Mouse (Mus musculus) stomach, embryonic 16.5 days (tissue): ENCODE data around the gene Six2. TPM values are rescaled to one million over a fixed set of nuclear protein-coding genes. Genes with fewer than 3 reads are reported as not detected.

Experiments
- ATAC-seq: fragments of 200-750 bp; cut with Nextera tagmentation; 2 replicates; pipeline ENCODE4 v1.8.0; 2017; ENCODE audit warnings: moderate number of reproducible peaks, moderate TSS enrichment; ENCODE audit not compliant: insufficient read depth, low FRiP score
- H3K27ac ChIP-seq: fragments of 300-500 bp; sonication (generic); 2 replicates; pipeline ENCODE4 v1.5.1; 2014; ENCODE audit warnings: low read length
- H3K27me3 ChIP-seq: fragments of 300-500 bp; sonication (generic); 2 replicates; pipeline ENCODE4 v1.6.1; 2014; ENCODE audit warnings: low read length, control low read depth, mixed read lengths; ENCODE audit not compliant: control insufficient read depth, insufficient read depth
- H3K36me3 ChIP-seq: fragments of 300-500 bp; sonication (generic); 2 replicates; pipeline ENCODE4 v1.6.1; 2014; ENCODE audit warnings: low read length; ENCODE audit not compliant: control insufficient read depth, insufficient read depth
- H3K4me1 ChIP-seq: fragments of 300-500 bp; sonication (generic); 2 replicates; pipeline ENCODE4 v1.6.1; 2014; ENCODE audit warnings: low read length, control low read depth, mixed read lengths; ENCODE audit not compliant: control insufficient read depth, insufficient read depth
- H3K4me2 ChIP-seq: fragments of 300-500 bp; sonication (generic); 2 replicates; pipeline ENCODE4 v1.6.1; 2014; ENCODE audit warnings: low read depth, low read length, mixed read lengths
- H3K4me3 ChIP-seq: fragments of 300-500 bp; sonication (generic); replicated peaks from 2 replicates; pipeline ENCODE4 v1.5.1; 2014; ENCODE audit warnings: mild to moderate bottlenecking, low read length
- H3K9ac ChIP-seq: fragments of 300-500 bp; sonication (generic); 2 replicates; pipeline ENCODE4 v1.6.1; 2014; ENCODE audit warnings: low read length
- H3K9me3 ChIP-seq: fragments of 300-500 bp; sonication (generic); replicated peaks from 2 replicates; pipeline ENCODE4 v1.6.1; 2016; ENCODE audit warnings: low read length, control low read depth; ENCODE audit not compliant: control insufficient read depth
- WGBS: fragments of 180-500 bp; shearing (Covaris S2); extraction: QIAGEN DNeasy Blood & Tissue Kit; methylation state at CpG from one replicate; pipeline ENCODE4 v1.1.7; 2014; 5-methylcytosine and 5-hydroxymethylcytosine counted together
- polyA plus RNA-seq: library from polyadenylated mRNA; unstranded; fragments of >200 nt; fragmentation: Nextera tagmentation; extraction: Ambion mirVana; gene quantifications from 2 replicates; pipeline ENCODE4 v1.2.1, GENCODE M21; 2015

The Six2 gene
- 2.6 and 3.4 TPM in 2 replicates for polyA plus RNA-seq

DNA sequence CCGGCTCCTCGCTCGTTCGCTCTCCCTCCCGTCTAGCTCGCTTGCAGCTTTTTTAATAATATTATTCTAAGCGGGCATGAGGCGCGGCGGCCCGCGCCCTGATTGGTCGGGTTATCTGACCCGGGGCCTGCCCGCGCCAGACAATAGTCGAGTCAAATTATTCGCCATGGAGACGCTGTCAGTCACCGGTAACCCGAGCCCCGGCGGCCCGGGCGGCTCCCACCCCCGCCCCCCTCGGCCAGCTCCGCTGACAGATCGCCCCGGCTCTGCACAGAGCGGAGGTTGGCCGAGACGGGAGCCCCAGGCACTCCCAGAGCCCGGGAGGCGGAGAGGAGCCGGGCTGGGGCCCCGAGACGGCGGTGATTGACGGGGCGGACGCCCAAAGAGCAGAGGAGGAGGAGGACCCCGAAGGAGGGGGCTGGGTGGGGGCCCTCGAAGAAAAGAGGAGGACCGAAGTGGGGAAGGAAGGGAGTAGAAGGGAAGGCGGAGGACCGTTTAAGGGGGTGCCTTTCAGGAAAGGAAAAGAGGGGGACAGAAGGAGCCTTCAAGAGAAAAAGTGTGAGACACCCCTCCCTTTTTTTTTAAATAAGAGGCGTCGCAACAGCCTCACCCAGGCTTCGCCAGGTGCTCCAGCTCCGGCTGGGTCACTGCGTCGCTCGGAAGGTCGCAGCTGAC lies at the start of gene Six2:
Six2 (minus strand) TSS at position 39 of the 675 bp plus-strand sequence.
- Histone ChIP-seq H3K27ac (peak within 1 kb of the TSS; percentile 91), H3K4me3 (peak within 1 kb of the TSS; percentile 58), H3K4me2 (peak within 1 kb of the TSS; percentile 80), H3K36me3 (no peaks in the 10 kb centered on the region), H3K27me3 (peaks cover 85% of the 10 kb centered on the region), H3K9me3 (no peaks in the 10 kb centered on the region), H3K4me1 (peaks cover 12% of the 10 kb centered on the region), H3K9ac (peak within 1 kb of the TSS; percentile 69)
- WGBS = under 1% methylated on average over 55 of the region's 55 CpGs
- peak; percentile 91 for ATAC-seq

DNA sequence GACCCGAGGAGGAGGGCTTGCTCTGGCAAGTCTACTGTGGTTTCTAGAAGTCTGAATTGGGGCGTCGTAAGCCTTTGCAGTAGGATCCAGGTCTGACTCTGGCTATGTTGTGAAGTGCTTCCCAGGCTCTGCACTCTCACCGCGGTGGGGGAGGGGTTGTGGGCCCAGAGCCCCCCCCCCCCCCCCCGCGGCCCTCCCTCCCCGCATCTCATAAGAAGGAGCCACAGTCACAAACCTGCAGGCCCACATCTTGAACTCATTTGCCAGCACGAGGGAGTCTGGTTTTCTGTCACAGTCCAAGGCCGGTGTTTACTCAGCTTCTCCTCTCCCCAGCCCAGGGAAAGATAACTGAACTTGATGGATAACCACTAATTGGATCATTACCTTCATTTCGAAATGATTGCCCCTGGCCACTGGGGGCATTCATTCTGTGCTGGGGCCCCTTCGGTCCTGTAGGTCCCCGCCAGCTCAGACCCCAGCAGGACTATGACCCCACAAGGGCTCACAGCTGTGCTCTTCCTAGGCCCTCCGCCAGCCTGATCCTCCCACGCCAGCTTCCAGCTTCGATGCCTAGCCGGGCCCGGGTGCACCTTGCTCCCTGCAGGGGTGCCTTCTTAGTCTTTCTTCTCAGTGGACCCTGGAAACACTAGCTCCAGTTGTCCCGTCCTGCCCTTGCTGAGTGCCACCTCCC lies 49.2 kb upstream of the Six2 start:
- Histone ChIP-seq H3K9ac (no peak overlapping the region), H3K27me3 (no peaks in the 10 kb centered on the region), H3K9me3 (no peaks in the 10 kb centered on the region), H3K4me1 (no peaks in the 10 kb centered on the region), H3K27ac (no peak overlapping the region), H3K4me2 (no peak overlapping the region), H3K4me3 (no peak overlapping the region), H3K36me3 (no peaks in the 10 kb centered on the region)
- ATAC-seq = no peak
- 31% methylated on average over 18 of the region's 19 CpGs for WGBS

DNA sequence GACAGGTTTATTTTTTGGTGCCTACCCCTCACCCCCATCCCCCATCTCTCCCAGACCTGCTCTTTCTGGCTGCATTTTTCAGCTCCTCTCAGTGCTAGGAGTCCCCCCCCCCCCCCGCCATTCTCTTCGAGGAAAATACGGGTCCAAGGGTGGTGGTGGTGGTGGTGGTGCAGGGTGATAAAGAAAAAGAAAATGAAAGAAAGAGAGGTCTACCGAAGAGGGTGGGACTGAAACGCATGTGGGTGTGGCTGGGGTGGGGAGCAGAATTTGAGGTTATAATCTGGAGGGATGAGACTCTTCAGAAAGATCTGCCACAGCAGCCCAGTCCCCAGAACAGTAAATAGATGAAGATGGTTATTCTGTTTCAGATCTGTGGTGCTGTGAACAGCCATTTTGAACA lies 43.3 kb upstream of the Six2 start:
- Histone ChIP-seq H3K4me2 (no peak overlapping the region), H3K27ac (no peak overlapping the region)
- 80% methylated on average over 5 of the region's 5 CpGs for WGBS

DNA sequence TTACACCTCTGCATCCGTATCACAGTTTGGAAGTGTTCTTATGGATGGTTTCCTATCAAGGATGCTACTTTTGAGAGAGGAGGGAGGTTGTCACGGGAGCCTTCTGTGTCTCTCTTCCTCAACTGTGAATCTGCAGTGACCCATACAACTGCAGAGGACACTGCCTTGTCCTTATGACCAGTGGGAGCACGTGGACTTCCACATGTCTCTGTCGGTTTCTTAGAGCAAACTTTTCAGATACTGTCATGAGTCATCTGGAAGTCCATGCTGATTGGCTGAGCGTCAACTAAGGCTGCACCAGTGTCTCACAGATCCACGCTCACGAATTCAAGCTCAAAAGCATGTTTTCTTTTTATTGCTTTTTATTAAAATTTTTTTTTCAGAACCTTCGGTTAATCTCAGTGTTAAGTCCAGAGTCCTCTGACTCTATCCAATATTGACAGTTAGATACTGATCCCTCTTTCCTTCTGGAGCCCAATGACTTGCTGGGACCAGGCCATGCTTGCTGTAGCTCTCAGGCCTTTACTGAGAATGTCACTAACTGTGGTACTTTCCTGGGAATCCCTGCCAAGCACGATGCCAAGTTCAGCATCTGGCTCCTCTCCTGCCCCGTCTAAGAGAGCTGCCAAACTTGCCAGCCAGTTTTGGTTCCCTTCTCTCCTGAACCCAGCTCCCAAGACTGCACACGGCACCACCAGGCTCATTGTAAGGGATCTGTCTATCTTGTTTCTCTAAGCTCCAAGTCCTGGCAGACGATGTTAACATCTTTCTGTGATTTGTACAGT lies 42.3 kb upstream of the Six2 start:
- no peak for ATAC-seq
- Histone ChIP-seq H3K36me3 (no peaks in the 10 kb centered on the region), H3K9me3 (no peaks in the 10 kb centered on the region), H3K27ac (no peak overlapping the region), H3K4me3 (no peak overlapping the region), H3K4me1 (no peaks in the 10 kb centered on the region), H3K9ac (no peak overlapping the region), H3K27me3 (no peaks in the 10 kb centered on the region), H3K4me2 (no peak overlapping the region)
- WGBS = 80% methylated on average over 12 of the region's 12 CpGs

More for the DNA sequence above, 43.3 kb upstream of the Six2 start:
- Histone ChIP-seq H3K9me3 (no peaks in the 10 kb centered on the region), H3K36me3 (no peaks in the 10 kb centered on the region), H3K4me1 (no peaks in the 10 kb centered on the region), H3K27me3 (no peaks in the 10 kb centered on the region), H3K4me3 (no peak overlapping the region), H3K9ac (no peak overlapping the region)
- ATAC-seq = no peak

DNA sequence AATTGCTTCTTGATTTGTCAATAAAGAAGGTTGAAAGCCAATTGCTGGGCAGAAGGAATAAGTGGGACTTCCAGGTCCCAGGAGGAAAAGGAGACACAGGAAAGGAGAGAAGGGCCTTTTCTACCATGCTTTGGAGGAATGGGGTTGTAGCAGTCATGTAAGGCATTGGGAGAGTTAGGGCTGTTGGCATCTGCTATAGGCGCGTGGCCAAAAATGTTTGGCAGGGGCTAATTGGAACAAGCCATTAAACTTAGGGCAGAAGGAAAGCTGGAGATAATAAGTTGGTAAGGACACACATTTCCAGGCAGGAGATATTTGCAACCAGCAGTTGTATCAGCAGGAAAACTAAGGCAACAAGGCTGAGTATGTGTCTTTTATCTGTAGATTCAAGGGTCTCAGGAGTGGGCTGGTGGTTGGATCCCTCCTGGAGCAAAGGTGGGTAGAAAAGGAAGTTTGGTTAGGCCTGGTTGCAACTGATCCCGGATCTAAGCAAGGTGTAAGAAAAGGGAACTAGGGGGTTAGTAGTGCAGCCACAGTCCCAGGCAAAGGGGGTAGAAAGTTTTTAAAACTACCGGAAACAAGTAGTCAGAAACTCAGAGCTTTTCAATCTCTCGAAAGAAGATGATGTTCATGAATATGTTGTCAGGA lies 40.1 kb upstream of the Six2 start:
- no peak overlapping the region for H3K27ac ChIP-seq
- no peak overlapping the region for H3K4me2 ChIP-seq
- no peaks in the 10 kb centered on the region for H3K27me3 ChIP-seq
- no peaks in the 10 kb centered on the region for H3K4me1 ChIP-seq
- H3K4me3 ChIP-seq = no peak overlapping the region
- no peak for ATAC-seq
- H3K36me3 ChIP-seq = no peaks in the 10 kb centered on the region
- WGBS = 88% methylated on average over 5 of the region's 5 CpGs
- H3K9me3 ChIP-seq = no peaks in the 10 kb centered on the region
- no peak overlapping the region for H3K9ac ChIP-seq

DNA sequence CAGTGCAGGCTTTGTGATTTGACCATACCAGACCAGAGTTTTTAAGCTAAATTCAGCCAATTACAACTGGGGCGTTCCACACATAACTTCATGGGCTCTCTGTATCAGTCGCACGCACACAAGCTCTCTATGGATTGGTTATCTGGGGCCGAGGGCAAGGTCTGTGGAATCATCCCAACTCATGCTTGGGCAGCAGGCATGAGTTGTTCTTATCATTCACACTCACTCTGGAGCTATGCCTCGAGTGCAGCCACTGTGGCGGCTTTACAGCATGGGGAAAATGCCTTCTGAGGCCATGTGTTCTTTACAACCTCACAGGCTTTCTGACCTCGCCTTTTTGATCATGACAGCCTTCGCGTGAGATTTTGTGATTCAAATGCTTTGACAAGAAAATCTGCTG lies 37.9 kb upstream of the Six2 start:
- WGBS = 87% methylated on average over 9 of the region's 9 CpGs
- no peak for ATAC-seq
- no peak overlapping the region for H3K4me3 ChIP-seq

DNA sequence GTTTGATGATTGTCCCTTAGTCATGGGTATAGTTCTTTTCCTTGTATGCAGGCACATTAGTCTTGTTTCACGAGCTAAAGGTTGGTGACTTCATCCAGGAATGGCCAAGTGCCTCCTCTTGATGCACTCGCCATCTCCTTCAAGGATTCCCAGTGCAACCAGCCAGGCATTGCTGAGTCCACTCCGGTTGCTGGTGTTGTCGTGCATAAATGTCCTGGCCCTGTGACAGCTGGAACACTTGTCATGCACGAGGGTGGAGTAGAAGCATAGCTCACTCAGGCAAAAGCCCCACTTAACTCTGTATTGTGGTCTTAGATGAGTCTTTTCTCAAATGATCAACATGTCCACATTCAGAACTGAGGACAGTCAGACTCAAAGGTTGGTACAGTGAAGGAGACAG lies 35.1 kb upstream of the Six2 start:
- no peaks in the 10 kb centered on the region for H3K36me3 ChIP-seq
- H3K4me3 ChIP-seq = no peak overlapping the region
- H3K9ac ChIP-seq = no peak overlapping the region
- no peak overlapping the region for H3K4me2 ChIP-seq
- 74% methylated on average over 5 of the region's 5 CpGs for WGBS
- no peak for ATAC-seq
- H3K4me1 ChIP-seq = no peaks in the 10 kb centered on the region
- H3K9me3 ChIP-seq = no peaks in the 10 kb centered on the region
- H3K27ac ChIP-seq = no peak overlapping the region
- H3K27me3 ChIP-seq = no peaks in the 10 kb centered on the region

More for the DNA sequence above, 37.9 kb upstream of the Six2 start:
- H3K4me1 ChIP-seq = no peaks in the 10 kb centered on the region
- H3K9ac ChIP-seq = no peak overlapping the region
- no peaks in the 10 kb centered on the region for H3K36me3 ChIP-seq
- no peak overlapping the region for H3K4me2 ChIP-seq
- no peaks in the 10 kb centered on the region for H3K9me3 ChIP-seq
- no peaks in the 10 kb centered on the region for H3K27me3 ChIP-seq
- H3K27ac ChIP-seq = no peak overlapping the region

DNA sequence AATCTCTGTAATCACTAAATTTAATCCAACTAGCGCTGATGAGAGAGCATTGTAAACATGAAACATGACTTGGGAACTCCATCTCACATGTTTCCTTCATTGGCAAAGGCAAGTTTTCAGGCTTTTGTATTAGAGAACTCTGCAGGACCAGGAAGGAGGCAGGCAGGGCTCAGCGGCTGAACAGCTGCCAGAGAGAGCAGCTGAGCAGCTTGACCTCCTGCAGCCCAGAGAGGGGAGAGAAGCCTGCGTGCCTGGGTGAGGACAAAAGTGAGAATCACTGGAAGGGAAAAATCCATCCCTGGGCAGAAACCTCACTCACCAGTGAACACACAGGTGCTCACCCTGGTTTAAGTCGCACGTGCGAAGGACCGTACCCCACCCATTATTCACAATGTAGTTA lies 29.2 kb upstream of the Six2 start:
- no peak for ATAC-seq
- Histone ChIP-seq H3K4me3 (no peak overlapping the region), H3K4me1 (peaks cover 2% of the 10 kb centered on the region; the same call in 1 of the 2 replicates), H3K9ac (no peak overlapping the region), H3K27me3 (no peaks in the 10 kb centered on the region), H3K4me2 (no peak overlapping the region), H3K27ac (no peak overlapping the region), H3K9me3 (no peaks in the 10 kb centered on the region), H3K36me3 (no peaks in the 10 kb centered on the region)
- WGBS = 55% methylated on average over 7 of the region's 7 CpGs
